Mouse (Mus musculus): ENCODE data around the gene Dlk1. TPM values are rescaled to one million over a fixed set of nuclear protein-coding genes. Genes with fewer than 3 reads are reported as not detected.

Gene Dlk1
- not detected for polyA plus RNA-seq (2012; fragmentation: generic; extraction: Trizol)
- long read RNA-seq, experiment 1, result 0 reads
- long read RNA-seq, experiment 2, result 0 reads

- no peak within 1 kb of the TSS for H3ac ChIP-seq (ENCODE audit: control insufficient read depth, insufficient read length, low read depth)
- no peak within 1 kb of the TSS for H3K4me3 ChIP-seq (ENCODE audit: insufficient read depth, poor library complexity, severe bottlenecking)
- TF ChIP-seq CTCF (IDR thresholded peaks at IDR 0.05; ENCODE audit: control insufficient read depth, insufficient read depth, insufficient read length) (no peak), MYOG (IDR thresholded peaks at IDR 0.05; ENCODE audit: control insufficient read depth, extremely low read depth, insufficient read length) (no peak), MYOD1 (IDR thresholded peaks at IDR 0.05; ENCODE audit: control insufficient read depth, insufficient read length, low read depth) (no peak), USF1 (IDR thresholded peaks at IDR 0.05; ENCODE audit: low read depth) (no peak), MAX (IDR thresholded peaks at IDR 0.05) (no peak), FOSL1 (IDR thresholded peaks at IDR 0.05; ENCODE audit: insufficient read depth, low read length, poor library complexity, severe bottlenecking) (no peak), CEBPB (IDR thresholded peaks at IDR 0.05; ENCODE audit: low read depth) (no peak)
- H3K79me2 ChIP-seq (ENCODE audit: control insufficient read depth, insufficient read depth), result no peaks in the 10 kb centered on the region
- H3K36me3 ChIP-seq (ENCODE audit: control insufficient read depth, insufficient read depth), result no peaks in the 10 kb centered on the region
- H3K79me3 ChIP-seq (ENCODE audit: low read depth), result no peaks in the 10 kb centered on the region
- H3K27me3 ChIP-seq (ENCODE audit: control insufficient read depth, insufficient read depth, insufficient read length), result peaks cover 42% of the 10 kb centered on the region
These were observed at the start of gene Dlk1 for GRCm38 (mm10) chr12:109452592-109452991. TSS of gene Dlk1 (plus strand) at chr12:109452823.

DNA sequence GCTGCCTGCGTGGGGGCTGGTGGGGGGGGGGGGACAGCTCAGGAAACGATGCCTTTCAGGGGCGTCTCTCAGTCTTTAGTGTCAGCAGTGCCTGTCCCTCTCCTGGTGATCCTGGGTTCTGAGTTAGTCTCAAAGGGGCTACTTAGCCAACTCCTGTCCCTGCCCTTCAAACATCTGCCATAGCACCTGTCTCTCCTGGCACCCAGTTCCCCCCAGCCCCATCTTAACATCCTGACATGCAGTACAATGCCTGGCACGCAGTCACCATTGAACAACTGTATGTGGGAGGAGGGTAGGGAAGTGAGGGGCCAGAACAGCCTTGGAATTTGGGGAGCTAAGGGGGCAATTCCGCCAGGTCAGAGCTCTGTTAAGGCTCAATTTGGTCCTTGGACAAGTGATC is 49.7 kb upstream of the Dlk1 start:
- H3K79me3 ChIP-seq (ENCODE audit: low read depth), result no peaks in the 10 kb centered on the region
- H3ac ChIP-seq (ENCODE audit: control insufficient read depth, insufficient read length, low read depth), result no peak overlapping the region
- peaks cover 3% of the 10 kb centered on the region for H3K27me3 ChIP-seq (ENCODE audit: control insufficient read depth, insufficient read depth, insufficient read length)
- no peak overlapping the region for H3K4me3 ChIP-seq (ENCODE audit: insufficient read depth, poor library complexity, severe bottlenecking)
- no peaks in the 10 kb centered on the region for H3K79me2 ChIP-seq (ENCODE audit: control insufficient read depth, insufficient read depth)
- TF ChIP-seq MYOG (IDR thresholded peaks at IDR 0.05; ENCODE audit: control insufficient read depth, extremely low read depth, insufficient read length) (no peak), MYOD1 (IDR thresholded peaks at IDR 0.05; ENCODE audit: control insufficient read depth, insufficient read length, low read depth) (no peak), FOSL1 (IDR thresholded peaks at IDR 0.05; ENCODE audit: insufficient read depth, low read length, poor library complexity, severe bottlenecking) (no peak)
- H3K36me3 ChIP-seq (ENCODE audit: control insufficient read depth, insufficient read depth), result no peaks in the 10 kb centered on the region

DNA sequence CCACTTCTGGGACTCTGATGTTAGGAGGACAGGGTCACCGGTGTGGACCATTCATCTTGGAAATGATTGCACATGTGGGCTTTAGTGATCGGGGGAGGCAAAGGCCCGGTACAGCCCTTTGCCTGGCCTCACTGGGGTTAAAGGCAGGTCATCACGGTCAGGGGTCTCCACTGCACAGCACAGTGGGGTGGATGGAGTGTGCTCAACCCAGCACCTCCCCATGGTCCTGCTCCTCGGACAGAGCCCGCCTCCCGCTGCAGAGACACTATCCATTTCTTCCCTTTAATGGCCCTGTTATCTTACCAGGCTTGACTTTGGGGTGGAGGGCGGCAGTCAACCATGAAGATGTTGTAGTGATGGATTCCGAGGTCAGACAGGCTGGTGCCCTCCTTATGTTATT is 48.9 kb upstream of the Dlk1 start:
- no peak overlapping the region for H3K4me3 ChIP-seq (ENCODE audit: insufficient read depth, poor library complexity, severe bottlenecking)
- no peak for TF ChIP-seq FOSL1 (IDR thresholded peaks at IDR 0.05; ENCODE audit: insufficient read depth, low read length, poor library complexity, severe bottlenecking)
- TF ChIP-seq MAX (IDR thresholded peaks at IDR 0.05), result no peak
- no peak for TF ChIP-seq MYOG (IDR thresholded peaks at IDR 0.05; ENCODE audit: control insufficient read depth, extremely low read depth, insufficient read length)
- TF ChIP-seq CTCF (IDR thresholded peaks at IDR 0.05; ENCODE audit: control insufficient read depth, insufficient read depth, insufficient read length), result no peak
- TF ChIP-seq MYOD1 (IDR thresholded peaks at IDR 0.05; ENCODE audit: control insufficient read depth, insufficient read length, low read depth), result no peak
- no peak for TF ChIP-seq CEBPB (IDR thresholded peaks at IDR 0.05; ENCODE audit: low read depth)
- no peak for TF ChIP-seq USF1 (IDR thresholded peaks at IDR 0.05; ENCODE audit: low read depth)
- no peaks in the 10 kb centered on the region for H3K79me3 ChIP-seq (ENCODE audit: low read depth)
- H3K27me3 ChIP-seq (ENCODE audit: control insufficient read depth, insufficient read depth, insufficient read length), result peaks cover 3% of the 10 kb centered on the region
- H3ac ChIP-seq (ENCODE audit: control insufficient read depth, insufficient read length, low read depth), result no peak overlapping the region
- H3K79me2 ChIP-seq (ENCODE audit: control insufficient read depth, insufficient read depth), result no peaks in the 10 kb centered on the region
- no peaks in the 10 kb centered on the region for H3K36me3 ChIP-seq (ENCODE audit: control insufficient read depth, insufficient read depth)

- Histone ChIP-seq H3ac (ENCODE audit: control insufficient read depth, insufficient read length, low read depth) (no peak overlapping the region), H3K4me3 (ENCODE audit: insufficient read depth, poor library complexity, severe bottlenecking) (no peak overlapping the region), H3K79me2 (ENCODE audit: control insufficient read depth, insufficient read depth) (no peaks in the 10 kb centered on the region), H3K79me3 (ENCODE audit: low read depth) (no peaks in the 10 kb centered on the region), H3K27me3 (ENCODE audit: control insufficient read depth, insufficient read depth, insufficient read length) (peaks cover 3% of the 10 kb centered on the region), H3K36me3 (ENCODE audit: control insufficient read depth, insufficient read depth) (no peaks in the 10 kb centered on the region)
- TF ChIP-seq CTCF (IDR thresholded peaks at IDR 0.05; ENCODE audit: control insufficient read depth, insufficient read depth, insufficient read length) (no peak), MYOG (IDR thresholded peaks at IDR 0.05; ENCODE audit: control insufficient read depth, extremely low read depth, insufficient read length) (no peak), MAX (IDR thresholded peaks at IDR 0.05) (no peak), USF1 (IDR thresholded peaks at IDR 0.05; ENCODE audit: low read depth) (no peak), CEBPB (IDR thresholded peaks at IDR 0.05; ENCODE audit: low read depth) (no peak), FOSL1 (IDR thresholded peaks at IDR 0.05; ENCODE audit: insufficient read depth, low read length, poor library complexity, severe bottlenecking) (no peak), MYOD1 (IDR thresholded peaks at IDR 0.05; ENCODE audit: control insufficient read depth, insufficient read length, low read depth) (no peak)
These were observed 46.6 kb upstream of the Dlk1 start for GRCm38 (mm10) chr12:109406018-109406417.

- TF ChIP-seq MAX (IDR thresholded peaks at IDR 0.05) (no peak), CEBPB (IDR thresholded peaks at IDR 0.05; ENCODE audit: low read depth) (no peak), FOSL1 (IDR thresholded peaks at IDR 0.05; ENCODE audit: insufficient read depth, low read length, poor library complexity, severe bottlenecking) (no peak), MYOD1 (IDR thresholded peaks at IDR 0.05; ENCODE audit: control insufficient read depth, insufficient read length, low read depth) (no peak), MYOG (IDR thresholded peaks at IDR 0.05; ENCODE audit: control insufficient read depth, extremely low read depth, insufficient read length) (no peak), USF1 (IDR thresholded peaks at IDR 0.05; ENCODE audit: low read depth) (no peak)
- Histone ChIP-seq H3K4me3 (ENCODE audit: insufficient read depth, poor library complexity, severe bottlenecking) (no peak overlapping the region), H3K27me3 (ENCODE audit: control insufficient read depth, insufficient read depth, insufficient read length) (no peaks in the 10 kb centered on the region), H3K79me2 (ENCODE audit: control insufficient read depth, insufficient read depth) (no peaks in the 10 kb centered on the region), H3K79me3 (ENCODE audit: low read depth) (no peaks in the 10 kb centered on the region), H3ac (ENCODE audit: control insufficient read depth, insufficient read length, low read depth) (no peak overlapping the region), H3K36me3 (ENCODE audit: control insufficient read depth, insufficient read depth) (no peaks in the 10 kb centered on the region)
These were observed 41.9 kb upstream of the Dlk1 start for GRCm38 (mm10) chr12:109410723-109411122.

Measured in C2C12 (cell line).